Mouse (Mus musculus) CD4-positive, CD25-positive, alpha-beta regulatory T cell, adult 2 months (primary cell): ENCODE data around the gene Thsd4.
"Not testable (repeated sequence)": the region's sequence is repeated elsewhere in the genome, so short reads cannot be mapped to it uniquely, and the experiment has no call there.

Experiments
- DNase-seq: peaks from one replicate; pipeline ENCODE4 v3.0.0-alpha.2; 2012; ENCODE audit warnings: low read depth, low spot score

Thsd4 gene

DNA sequence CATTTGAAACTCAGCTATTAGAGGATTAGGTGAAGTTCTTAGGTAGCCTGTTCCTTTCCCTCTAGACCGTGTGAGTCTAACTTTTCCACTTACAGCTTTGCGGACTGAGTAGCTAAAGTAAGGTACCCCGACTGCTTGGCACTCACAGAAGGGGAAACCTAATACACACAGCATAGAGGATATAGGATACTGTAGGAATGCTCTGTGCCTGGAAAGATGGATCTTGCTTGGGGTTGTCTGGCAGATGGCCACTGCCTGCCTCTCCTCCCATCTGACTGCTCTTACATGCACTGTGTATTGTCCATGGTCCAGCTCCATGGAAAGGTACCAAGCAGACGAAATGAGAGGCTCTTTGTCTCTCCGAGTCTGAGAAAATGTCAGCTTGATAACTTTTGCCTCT, 530.4 kb downstream of the Thsd4 start:
- no peak for DNase-seq

DNA sequence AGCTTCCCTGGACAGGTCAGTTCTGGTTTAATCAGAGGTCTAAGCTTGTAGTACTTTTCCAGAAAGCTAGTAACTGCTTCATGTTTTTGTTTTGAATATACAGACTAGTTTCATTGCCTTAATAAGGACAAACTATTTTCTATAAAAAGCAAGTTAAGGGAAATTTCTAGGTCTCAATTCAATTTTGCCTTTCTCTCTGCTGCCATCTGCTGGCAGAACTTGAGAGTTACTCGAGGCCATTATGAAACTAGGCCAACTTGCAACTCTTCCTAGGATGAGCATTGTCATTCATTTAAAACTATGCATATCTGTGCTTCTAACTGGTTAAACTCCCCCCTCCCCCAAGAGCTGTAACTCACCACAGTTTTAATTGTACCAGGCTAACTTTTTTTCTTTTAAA, 532.0 kb downstream of the Thsd4 start:
- peak; percentile 76 for DNase-seq

- DNase-seq, result no peak
These were observed 535.8 kb downstream of the Thsd4 start for GRCm38 (mm10) chr9:59985900-59986572.

- DNase-seq, result no peak
These were observed 540.7 kb downstream of the Thsd4 start for GRCm38 (mm10) chr9:59981116-59981515.

DNA sequence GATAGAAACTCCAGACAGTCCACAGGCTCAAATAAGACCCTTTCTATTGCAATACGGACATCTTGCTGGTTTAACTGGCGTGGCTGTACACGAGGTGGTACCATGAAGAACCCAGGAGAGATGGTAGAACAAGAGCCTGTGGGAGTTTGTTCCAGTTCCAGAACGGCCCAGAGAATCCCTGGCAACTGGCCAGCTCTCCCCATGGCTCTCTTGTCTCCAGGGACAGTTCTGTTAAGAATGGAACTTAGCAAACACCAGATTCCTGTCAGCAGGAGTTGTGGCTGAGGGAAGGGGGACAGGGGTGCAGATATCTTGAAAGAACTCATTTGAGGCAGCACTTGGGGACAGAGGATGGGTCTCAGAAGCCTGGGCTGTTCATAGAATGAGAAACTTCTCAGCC, 550.6 kb downstream of the Thsd4 start:
- DNase-seq, result no peak

- DNase-seq, result peak; percentile 84
These were observed 552.5 kb downstream of the Thsd4 start for GRCm38 (mm10) chr9:59969383-59969782.

DNA sequence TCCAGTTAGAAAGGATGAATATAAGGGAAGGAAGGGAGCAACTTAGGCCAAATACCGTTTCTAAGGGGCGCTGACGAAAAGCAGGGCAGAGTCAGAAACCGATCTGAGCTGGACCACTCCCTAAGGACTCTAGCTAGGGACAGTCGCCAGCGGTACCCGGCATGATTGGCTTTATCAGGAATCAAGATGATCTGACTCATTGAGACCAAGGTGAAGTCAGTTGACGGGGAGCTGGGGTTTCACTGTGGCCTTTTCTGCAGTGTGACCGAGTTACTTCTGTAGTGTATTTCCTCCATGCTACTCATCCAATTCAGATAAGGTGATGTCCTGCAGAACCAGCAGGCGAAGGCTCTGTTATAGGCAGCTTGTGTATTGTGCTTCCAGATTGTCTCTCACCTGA, 556.8 kb downstream of the Thsd4 start:
- no peak for DNase-seq

GRCm38 (mm10) chr9:59964367-59964766, 557.5 kb downstream of the Thsd4 start:
- no peak for DNase-seq

GRCm38 (mm10) chr9:59961201-59961955, 560.5 kb downstream of the Thsd4 start:
- DNase-seq, result no peak

GRCm38 (mm10) chr9:59960559-59960958, 561.3 kb downstream of the Thsd4 start, which contains the start of gene Nr2e3:
Gene Nr2e3 (minus strand): TSS chr9:59960659.
- DNase-seq, result no peak

DNA sequence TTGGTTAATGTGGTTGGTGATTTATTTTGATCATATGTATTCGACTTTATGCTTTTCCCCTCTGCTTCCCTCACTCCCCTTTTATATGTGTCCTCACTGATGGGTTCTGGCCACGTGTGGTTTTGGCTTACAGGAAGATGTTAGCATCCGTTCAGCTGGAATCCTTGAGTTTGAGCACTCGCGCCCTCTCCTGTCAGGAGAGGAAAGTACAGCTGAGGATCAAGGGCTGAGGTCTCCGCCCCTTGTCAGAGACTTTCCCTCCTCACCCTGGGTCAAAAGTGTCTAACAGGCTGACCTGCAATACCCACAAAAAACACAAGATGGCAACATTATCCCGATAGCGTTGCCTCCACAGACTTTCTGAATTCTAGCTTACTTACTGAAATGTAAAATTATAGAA, 562.6 kb downstream of the Thsd4 start:
- peak; percentile 96 for DNase-seq

- not testable (repeated sequence) for DNase-seq
These were observed 563.7 kb downstream of the Thsd4 start for GRCm38 (mm10) chr9:59958115-59958514.

- DNase-seq, result no peak
These were observed 565.4 kb downstream of the Thsd4 start for GRCm38 (mm10) chr9:59956496-59956895.

GRCm38 (mm10) chr9:59955692-59956091, 566.2 kb downstream of the Thsd4 start:
- DNase-seq, result peak; percentile 24

GRCm38 (mm10) chr9:59955199-59955598, 566.6 kb downstream of the Thsd4 start:
- DNase-seq, result no peak

DNA sequence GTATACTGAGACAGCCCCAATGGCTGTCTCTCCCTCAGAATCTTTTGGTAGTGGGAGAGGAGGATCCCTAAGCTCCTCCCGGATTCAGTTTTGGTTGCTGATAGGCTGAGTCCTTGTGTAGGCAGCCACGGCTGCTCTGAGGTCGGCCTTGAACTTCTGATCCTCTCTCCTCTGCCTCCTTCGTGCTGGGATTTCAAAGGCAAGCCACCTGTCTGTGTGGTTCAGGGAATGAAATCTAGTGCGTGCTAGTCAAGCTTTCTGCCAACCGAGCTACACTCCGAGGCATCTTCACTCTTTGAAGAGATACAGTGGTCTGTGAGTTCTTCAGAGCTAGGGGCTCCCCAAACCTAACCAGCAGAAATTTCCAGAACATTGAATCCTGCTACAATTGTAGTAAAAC, 568.3 kb downstream of the Thsd4 start:
- DNase-seq, result no peak

DNA sequence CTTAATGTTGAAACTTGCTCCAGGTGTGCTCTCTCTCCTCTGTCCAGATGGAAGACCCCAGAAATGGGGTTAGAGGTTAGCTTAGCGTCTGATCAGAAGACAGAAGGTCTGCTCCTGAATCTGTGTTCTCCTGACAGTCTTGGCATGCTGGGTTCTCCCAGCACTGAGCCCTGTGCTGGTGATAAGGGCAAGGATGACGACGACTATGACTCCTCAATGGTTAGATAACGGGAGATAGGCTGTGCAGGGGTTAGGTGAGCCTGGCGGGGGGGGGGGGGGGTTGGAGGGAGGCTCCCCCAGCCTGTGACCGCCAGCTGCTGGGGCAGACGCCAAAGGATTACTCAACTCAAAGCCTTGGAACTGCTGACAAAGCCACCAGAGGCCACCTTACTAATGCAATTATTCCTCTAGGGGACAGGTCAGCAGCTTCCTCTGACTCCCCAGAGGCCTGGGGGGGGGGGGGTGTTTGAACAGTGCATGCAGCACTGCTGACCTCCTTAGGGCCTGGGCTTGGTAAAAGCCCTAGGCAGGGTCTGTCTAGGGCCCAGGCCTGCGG, 569.3 kb downstream of the Thsd4 start:
- no peak for DNase-seq

GRCm38 (mm10) chr9:59951943-59952342, 569.9 kb downstream of the Thsd4 start:
- DNase-seq, result no peak

DNA sequence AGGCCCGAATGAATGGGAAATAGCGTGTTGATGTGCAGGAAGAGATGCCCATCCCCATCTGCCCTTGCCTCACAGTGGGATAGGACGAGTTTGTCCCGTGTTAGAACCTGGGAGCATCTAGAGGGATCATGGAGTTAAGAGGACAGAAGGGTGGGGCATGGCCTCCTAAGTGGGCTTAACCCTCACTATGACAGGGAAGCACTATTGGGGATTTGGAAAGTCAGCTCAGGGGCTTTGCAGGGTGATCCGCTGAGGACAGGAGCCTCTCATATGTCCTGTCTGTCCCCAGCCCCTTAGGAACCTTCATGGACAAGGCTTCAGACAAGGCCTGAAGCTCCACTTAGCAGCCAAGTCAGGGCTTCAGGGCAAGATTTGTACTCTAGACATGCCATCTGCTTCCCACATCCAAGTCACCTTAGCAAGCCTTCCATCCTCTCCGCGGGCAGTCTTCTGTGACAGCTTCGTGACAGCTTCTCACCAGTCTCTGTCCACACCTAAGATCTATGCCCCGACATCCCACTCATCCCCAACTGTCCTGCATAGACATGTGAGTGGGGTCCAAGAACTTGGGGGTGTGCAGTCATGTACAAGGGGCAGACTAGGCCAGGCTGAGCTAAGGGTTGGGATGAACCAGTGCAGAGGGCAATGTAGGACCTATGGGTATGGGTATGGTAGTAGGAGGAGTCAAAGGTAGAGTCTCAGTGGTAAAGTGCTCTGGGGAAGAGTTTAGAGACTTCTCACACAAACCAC, 570.7 kb downstream of the Thsd4 start:
- no peak for DNase-seq

- DNase-seq, result no peak
These were observed 571.9 kb downstream of the Thsd4 start for GRCm38 (mm10) chr9:59949981-59950380.

DNA sequence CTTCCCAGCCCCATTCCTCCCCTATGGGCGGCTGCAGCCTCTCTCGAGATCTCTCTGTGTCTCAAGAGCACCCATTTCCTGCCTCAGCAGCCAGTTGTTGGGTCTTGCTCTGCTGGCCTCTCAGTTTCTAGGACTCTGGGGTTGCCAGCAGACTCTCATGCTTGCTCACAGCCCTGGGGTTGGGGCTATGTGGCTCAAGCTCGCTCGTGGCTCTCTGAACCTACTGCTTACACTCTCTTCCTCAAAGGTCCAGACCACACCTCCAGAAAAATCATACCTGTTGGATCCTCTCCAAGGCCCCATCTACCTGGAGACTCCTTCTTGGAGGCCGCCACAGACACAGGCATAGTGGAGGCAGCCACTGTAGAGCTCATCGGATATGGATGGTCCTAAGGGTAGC, 572.3 kb downstream of the Thsd4 start:
- no peak for DNase-seq

GRCm38 (mm10) chr9:59948691-59949250, 573.1 kb downstream of the Thsd4 start:
- DNase-seq, result no peak
